Mouse (Mus musculus): ENCODE measurements around the gene Gm13698. TPM values are rescaled to one million over a fixed set of nuclear protein-coding genes. Genes with fewer than 3 reads are reported as not detected.
"Not testable (repeated sequence)": the region's sequence is repeated elsewhere in the genome, so short reads cannot be mapped to it uniquely, and the experiment has no call there.

Gene Gm13698
- polyA plus RNA-seq, 1 experiment: not detected

- not testable (repeated sequence) for DNase-seq; H3K4me3 ChIP-seq (replicated peaks; ENCODE audit: insufficient read depth, low read depth, low read length); H3K27me3 ChIP-seq (ENCODE audit: control insufficient read depth, insufficient read depth, low read length); H3K27ac ChIP-seq (ENCODE audit: insufficient read depth, low read length); H3K4me1 ChIP-seq (ENCODE audit: control insufficient read depth, insufficient read depth, low read length)
- 67% methylated on average over 8 of the region's 9 CpGs for WGBS
These were observed 38.3 kb downstream of the Gm13698 start for GRCm38 (mm10) chr2:83993639-83994255.

- 90% methylated on average over 2 of the region's 3 CpGs for WGBS
- DNase-seq; H3K4me1 ChIP-seq (ENCODE audit: control insufficient read depth, insufficient read depth, low read length); H3K27me3 ChIP-seq (ENCODE audit: control insufficient read depth, insufficient read depth, low read length); H3K4me3 ChIP-seq (replicated peaks; ENCODE audit: insufficient read depth, low read depth, low read length); H3K27ac ChIP-seq (ENCODE audit: insufficient read depth, low read length): not testable (repeated sequence)
These were observed 39.0 kb downstream of the Gm13698 start for GRCm38 (mm10) chr2:83994526-83994925.

Other genes starting within 250 kb of the Gm13698 start
- 40.6 and 43.2 TPM in 2 replicates for gene Itgav, start 231.3 kb upstream of the Gm13698 start, polyA plus RNA-seq (2012; rRNA removed)
- gene Fam171b, start 143.1 kb upstream of the Gm13698 start, polyA plus RNA-seq (2012; rRNA removed): 56.8 and 58.5 TPM in 2 replicates
- gene Zswim2, start 14.5 kb upstream of the Gm13698 start, polyA plus RNA-seq (2012; rRNA removed): not detected in 2 replicates
- gene Gm13693, start 5.8 kb downstream of the Gm13698 start, polyA plus RNA-seq (2012; rRNA removed): not detected in 2 replicates
- gene Gm13695, start 11.6 kb downstream of the Gm13698 start, polyA plus RNA-seq (2012; rRNA removed): not detected in 2 replicates
- gene Gm13696, start 17.4 kb downstream of the Gm13698 start, polyA plus RNA-seq (2012; rRNA removed): not detected in 2 replicates
- not detected in 2 replicates for gene Gm13694, start 23.2 kb downstream of the Gm13698 start, polyA plus RNA-seq (2012; rRNA removed)
- gene Gm13697, start 29.1 kb downstream of the Gm13698 start, polyA plus RNA-seq (2012; rRNA removed): not detected in 2 replicates
- gene Gm13691, start 34.9 kb downstream of the Gm13698 start, polyA plus RNA-seq (2012; rRNA removed): not detected in 2 replicates